Mouse (Mus musculus) liver, adult (tissue): ENCODE measurements around the gene Itgb1bp2.

ENCODE experiments used
- GATA4 ChIP-seq: IDR thresholded peaks from 2 replicates; pipeline ENCODE4 v1.6.1; 2014; ENCODE audit warnings: mild to moderate bottlenecking, low read length; ENCODE audit not compliant: insufficient replicate concordance

The Itgb1bp2 gene

GRCm38 (mm10) chrX:101448886-101449475, at the start of gene Itgb1bp2:
Itgb1bp2 (plus strand) TSS chrX:101449088.
- TF ChIP-seq GATA4 = no peak

- TF ChIP-seq GATA4 = no peak
Observed at GRCm38 (mm10) chrX:101418946-101419724, 29.8 kb upstream of the Itgb1bp2 start.

- TF ChIP-seq GATA4 = no peak; the same call in 1 of the 2 replicates
Observed at GRCm38 (mm10) chrX:101419725-101420699, 28.9 kb upstream of the Itgb1bp2 start.

- TF ChIP-seq GATA4 = no peak
Observed at GRCm38 (mm10) chrX:101420700-101421095, 28.2 kb upstream of the Itgb1bp2 start, which contains the start of gene Zmym3. Zmym3 (minus strand) TSS chrX:101420849.

- TF ChIP-seq GATA4 = no peak
Observed at GRCm38 (mm10) chrX:101423462-101423861, 25.4 kb upstream of the Itgb1bp2 start.

GRCm38 (mm10) chrX:101427774-101428173, 21.1 kb upstream of the Itgb1bp2 start:
- TF ChIP-seq GATA4 = no peak

GRCm38 (mm10) chrX:101428785-101429141, 20.1 kb upstream of the Itgb1bp2 start:
- no peak for TF ChIP-seq GATA4

- TF ChIP-seq GATA4 = peak; percentile 40; the same call in 1 of the 2 replicates
Observed at GRCm38 (mm10) chrX:101429142-101429949, 19.5 kb upstream of the Itgb1bp2 start, which contains the start of gene Nono. Nono (plus strand) TSS chrX:101429318.

GRCm38 (mm10) chrX:101429976-101430375, 18.9 kb upstream of the Itgb1bp2 start:
- TF ChIP-seq GATA4 = no peak

GRCm38 (mm10) chrX:101451147-101451546, 2.3 kb downstream of the Itgb1bp2 start:
- no peak for TF ChIP-seq GATA4

GRCm38 (mm10) chrX:101451591-101451990, 2.7 kb downstream of the Itgb1bp2 start:
- TF ChIP-seq GATA4 = no peak

- no peak for TF ChIP-seq GATA4
Observed at GRCm38 (mm10) chrX:101472202-101472601, 23.3 kb downstream of the Itgb1bp2 start.

GRCm38 (mm10) chrX:101481604-101482350, 32.9 kb downstream of the Itgb1bp2 start:
- TF ChIP-seq GATA4 = no peak
